Mouse (Mus musculus): ENCODE measurements around the gene Tlx2. TPM values are rescaled to one million over a fixed set of nuclear protein-coding genes. Genes with fewer than 3 reads are reported as not detected.

The Tlx2 gene
- polyA plus RNA-seq, 1 experiment from 2014 or later, result 0.49 TPM

- H3K4me3 ChIP-seq (ENCODE audit: low read length), result no peak overlapping the region
- WGBS, result 91% methylated on average over 2 of the region's 2 CpGs
- H3K27ac ChIP-seq (ENCODE audit: low read length), result no peak overlapping the region
- H3K4me2 ChIP-seq (replicated peaks; ENCODE audit: low read depth, low read length), result peak overlapping the region; percentile 24; the same call in 1 of the 2 replicates
- no peaks in the 10 kb centered on the region for H3K9me3 ChIP-seq (ENCODE audit: low read length)
- H3K4me1 ChIP-seq (ENCODE audit: insufficient read depth, low read length), result peaks cover 13% of the 10 kb centered on the region
- peaks cover 22% of the 10 kb centered on the region for H3K27me3 ChIP-seq (ENCODE audit: insufficient read depth, low read length)
- H3K9ac ChIP-seq (replicated peaks; ENCODE audit: low read length), result no peak overlapping the region
- peaks cover 18% of the 10 kb centered on the region; the same call in 1 of the 2 replicates for H3K36me3 ChIP-seq (ENCODE audit: insufficient read depth, low read length)
- no peak for ATAC-seq (ENCODE audit: low FRiP score, low TSS enrichment)
These were observed 11.4 kb downstream of the Tlx2 start for GRCm38 (mm10) chr6:83058725-83059124.

DNA sequence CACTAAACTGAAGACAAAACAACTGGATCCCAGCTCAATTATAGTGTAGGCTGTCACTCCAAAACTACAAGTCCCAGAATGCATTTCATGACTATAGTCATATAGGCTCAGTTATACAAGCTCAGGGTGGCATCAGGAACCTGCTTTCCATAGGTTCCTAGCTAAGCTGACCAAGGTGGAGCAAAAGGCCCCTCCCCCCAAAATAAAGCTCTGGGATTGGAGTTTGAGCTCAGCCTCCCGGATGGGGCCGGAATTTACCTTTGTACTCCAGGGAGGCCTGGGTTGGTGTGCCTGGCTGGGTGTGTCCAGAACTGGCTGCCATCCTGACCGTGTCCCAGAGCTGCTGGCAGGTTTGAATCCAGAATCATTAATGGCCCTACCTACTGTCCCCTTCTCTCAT is 12.3 kb downstream of the Tlx2 start, which contains the start of gene Dqx1:
Gene Dqx1, plus strand, starts transcription at position 55 of the 400 bp plus-strand sequence.
- H3K27me3 ChIP-seq (ENCODE audit: insufficient read depth, low read length), result peaks cover 13% of the 10 kb centered on the region
- peak within 1 kb of the TSS; percentile 25 for H3K4me3 ChIP-seq (ENCODE audit: low read length)
- peak within 1 kb of the TSS; percentile 33 for H3K9ac ChIP-seq (replicated peaks; ENCODE audit: low read length)
- H3K27ac ChIP-seq (ENCODE audit: low read length), result peak within 1 kb of the TSS; percentile 51; the same call in 1 of the 2 replicates
- peak; percentile 8; the same call in 1 of the 2 replicates for ATAC-seq (ENCODE audit: low FRiP score, low TSS enrichment)
- H3K36me3 ChIP-seq (ENCODE audit: insufficient read depth, low read length), result peaks cover 18% of the 10 kb centered on the region; the same call in 1 of the 2 replicates
- peaks cover 18% of the 10 kb centered on the region for H3K4me1 ChIP-seq (ENCODE audit: insufficient read depth, low read length)
- WGBS, result 60% methylated on average over 3 of the region's 3 CpGs
- no peaks in the 10 kb centered on the region for H3K9me3 ChIP-seq (ENCODE audit: low read length)
- peak within 1 kb of the TSS; percentile 24 for H3K4me2 ChIP-seq (replicated peaks; ENCODE audit: low read depth, low read length)

- Histone ChIP-seq H3K36me3 (ENCODE audit: insufficient read depth, low read length) (peaks cover 33% of the 10 kb centered on the region), H3K27ac (ENCODE audit: low read length) (peak within 1 kb of the TSS; percentile 87), H3K9me3 (ENCODE audit: low read length) (no peaks in the 10 kb centered on the region), H3K27me3 (ENCODE audit: insufficient read depth, low read length) (no peaks in the 10 kb centered on the region), H3K4me3 (ENCODE audit: low read length) (peak within 1 kb of the TSS; percentile 97), H3K9ac (replicated peaks; ENCODE audit: low read length) (peak within 1 kb of the TSS; percentile 94), H3K4me2 (replicated peaks; ENCODE audit: low read depth, low read length) (peak within 1 kb of the TSS; percentile 90), H3K4me1 (ENCODE audit: insufficient read depth, low read length) (peaks cover 20% of the 10 kb centered on the region)
- ATAC-seq (ENCODE audit: low FRiP score, low TSS enrichment), result peak; percentile 36
- WGBS, result under 1% methylated on average over 50 of the region's 50 CpGs
These were observed 15.1 kb downstream of the Tlx2 start, which contains the start of gene Htra2 for GRCm38 (mm10) chr6:83054871-83055431. Gene Htra2, minus strand, starts transcription at chr6:83055273.

DNA sequence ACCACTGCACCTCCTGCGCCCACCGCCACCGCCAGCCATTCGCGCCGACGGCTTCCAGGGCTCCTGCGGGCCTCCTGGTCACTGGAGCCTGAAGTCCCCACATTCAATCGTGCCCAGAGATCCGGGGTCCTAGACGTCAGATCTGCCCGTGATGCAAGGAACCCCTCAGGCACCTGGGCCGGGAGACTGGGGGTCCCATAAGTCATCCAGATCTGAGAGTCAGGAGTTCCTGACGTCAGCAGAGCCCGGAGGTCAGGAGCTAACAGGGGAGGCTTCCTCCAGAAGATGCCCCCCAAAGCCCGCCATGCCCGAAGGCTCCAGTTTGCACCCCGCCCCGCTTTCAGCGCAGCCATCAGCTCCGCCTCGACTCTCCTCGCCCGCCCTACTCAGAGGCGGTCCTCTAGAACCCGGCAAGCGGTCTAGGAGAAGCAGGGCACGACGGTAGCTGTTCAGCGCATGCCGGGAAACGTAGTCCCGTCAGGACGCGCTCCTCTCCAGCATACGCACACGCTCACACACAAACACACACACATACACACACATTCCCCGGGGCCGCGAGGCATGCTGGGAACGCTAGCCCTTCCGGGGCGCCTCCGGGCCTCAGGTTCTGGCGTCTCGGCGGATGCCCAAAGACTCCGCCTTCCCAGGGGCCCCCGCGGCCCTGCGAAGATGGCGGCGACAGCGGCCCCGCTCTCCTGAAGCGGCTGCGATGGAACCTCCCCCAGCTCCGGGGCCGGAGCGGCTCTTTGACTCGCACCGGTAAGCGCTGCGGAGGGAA is 15.8 kb downstream of the Tlx2 start, which contains the start of gene Aup1:
Gene Aup1, plus strand, starts transcription at position 448 of the 778 bp plus-strand sequence.
- WGBS, result under 1% methylated on average over 58 of the region's 64 CpGs

DNA sequence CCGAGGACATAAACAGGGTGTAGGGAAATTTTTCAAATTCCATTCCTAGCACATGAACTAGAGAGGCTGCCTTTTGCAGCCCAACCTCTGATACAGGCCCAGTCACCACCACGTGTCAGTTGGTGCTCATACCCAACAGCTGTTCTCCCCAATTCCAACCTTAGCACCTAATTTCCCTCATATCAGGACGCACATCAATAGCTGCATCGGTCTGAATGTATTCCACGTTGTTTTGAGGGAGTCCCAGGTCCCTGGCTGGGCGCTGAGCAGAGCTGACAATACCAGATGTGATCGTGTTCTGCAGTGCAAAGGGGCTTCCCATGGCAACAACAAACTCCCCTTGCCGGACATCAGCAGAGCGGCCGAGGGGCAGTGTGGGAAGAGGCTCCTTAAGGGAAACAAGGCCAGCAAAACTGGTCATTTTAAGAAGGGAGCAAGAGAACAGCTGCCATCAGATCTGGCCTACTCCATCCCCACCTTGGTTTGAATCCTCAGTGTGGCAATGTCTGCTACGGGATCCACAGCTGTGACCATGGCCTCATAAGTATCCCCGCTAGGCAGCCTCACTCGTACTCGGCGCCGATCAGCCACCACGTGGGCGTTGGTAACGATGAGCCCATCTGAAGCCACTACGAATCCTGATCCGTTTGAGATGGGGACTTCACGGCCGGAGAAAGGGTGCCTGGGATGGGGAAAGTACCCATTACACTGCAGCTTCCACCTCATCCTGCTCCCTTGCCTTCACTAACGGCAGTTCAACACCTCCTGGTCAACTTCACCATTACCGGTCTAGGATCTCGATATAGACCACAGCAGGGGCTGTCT is 16.7 kb downstream of the Tlx2 start:
- peaks cover 20% of the 10 kb centered on the region for H3K4me1 ChIP-seq (ENCODE audit: insufficient read depth, low read length)
- H3K4me3 ChIP-seq (ENCODE audit: low read length), result peak overlapping the region; percentile 97
- no peaks in the 10 kb centered on the region for H3K9me3 ChIP-seq (ENCODE audit: low read length)
- H3K27me3 ChIP-seq (ENCODE audit: insufficient read depth, low read length), result no peaks in the 10 kb centered on the region
- no peak; the same call in 1 of the 2 replicates for ATAC-seq (ENCODE audit: low FRiP score, low TSS enrichment)
- 1% methylated on average over 26 of the region's 26 CpGs for WGBS
- peak overlapping the region; percentile 94 for H3K9ac ChIP-seq (replicated peaks; ENCODE audit: low read length)
- peak overlapping the region; percentile 90 for H3K4me2 ChIP-seq (replicated peaks; ENCODE audit: low read depth, low read length)
- peaks cover 33% of the 10 kb centered on the region for H3K36me3 ChIP-seq (ENCODE audit: insufficient read depth, low read length)
- peak overlapping the region; percentile 87 for H3K27ac ChIP-seq (ENCODE audit: low read length)

More for the DNA sequence above, 15.8 kb downstream of the Tlx2 start, which contains the start of gene Aup1:
- peak within 1 kb of the TSS; percentile 87 for H3K27ac ChIP-seq (ENCODE audit: low read length)
- peak within 1 kb of the TSS; percentile 94 for H3K9ac ChIP-seq (replicated peaks; ENCODE audit: low read length)
- peak within 1 kb of the TSS; percentile 97 for H3K4me3 ChIP-seq (ENCODE audit: low read length)
- H3K36me3 ChIP-seq (ENCODE audit: insufficient read depth, low read length), result peaks cover 33% of the 10 kb centered on the region
- peak; percentile 97 for ATAC-seq (ENCODE audit: low FRiP score, low TSS enrichment)
- H3K27me3 ChIP-seq (ENCODE audit: insufficient read depth, low read length), result no peaks in the 10 kb centered on the region
- H3K4me2 ChIP-seq (replicated peaks; ENCODE audit: low read depth, low read length), result peak within 1 kb of the TSS; percentile 90
- peaks cover 20% of the 10 kb centered on the region for H3K4me1 ChIP-seq (ENCODE audit: insufficient read depth, low read length)
- H3K9me3 ChIP-seq (ENCODE audit: low read length), result no peaks in the 10 kb centered on the region

DNA sequence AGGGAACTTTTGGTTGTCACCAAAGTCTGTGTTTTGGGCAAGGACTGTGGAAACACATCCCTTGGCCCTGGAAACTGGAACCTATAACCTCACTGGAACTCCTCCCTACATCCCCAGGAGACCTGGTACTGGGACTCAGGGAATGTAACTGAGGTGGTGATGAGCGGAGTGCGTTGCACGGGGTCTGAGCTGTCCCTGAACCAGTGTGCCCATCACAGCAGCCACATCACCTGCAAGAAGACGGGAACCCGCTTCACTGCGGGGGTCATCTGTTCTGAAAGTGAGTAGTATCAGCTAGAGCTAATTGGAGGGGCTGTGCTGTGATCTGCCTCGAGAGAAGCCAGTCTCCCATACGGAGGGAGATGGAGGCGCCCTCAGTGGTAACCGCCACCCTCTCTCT is 20.7 kb downstream of the Tlx2 start:
- H3K9me3 ChIP-seq (ENCODE audit: low read length), result no peaks in the 10 kb centered on the region
- peaks cover 15% of the 10 kb centered on the region for H3K36me3 ChIP-seq (ENCODE audit: insufficient read depth, low read length)
- 73% methylated on average over 10 of the region's 10 CpGs for WGBS
- ATAC-seq (ENCODE audit: low FRiP score, low TSS enrichment), result no peak
- H3K4me2 ChIP-seq (replicated peaks; ENCODE audit: low read depth, low read length), result no peak overlapping the region
- H3K4me1 ChIP-seq (ENCODE audit: insufficient read depth, low read length), result peaks cover 10% of the 10 kb centered on the region
- no peak overlapping the region for H3K4me3 ChIP-seq (ENCODE audit: low read length)
- no peak overlapping the region for H3K9ac ChIP-seq (replicated peaks; ENCODE audit: low read length)
- no peaks in the 10 kb centered on the region for H3K27me3 ChIP-seq (ENCODE audit: insufficient read depth, low read length)
- H3K27ac ChIP-seq (ENCODE audit: low read length), result no peak overlapping the region

- ATAC-seq (ENCODE audit: low FRiP score, low TSS enrichment), result no peak
- no peak overlapping the region for H3K9ac ChIP-seq (replicated peaks; ENCODE audit: low read length)
- H3K4me2 ChIP-seq (replicated peaks; ENCODE audit: low read depth, low read length), result no peak overlapping the region
- no peak overlapping the region for H3K27ac ChIP-seq (ENCODE audit: low read length)
- H3K36me3 ChIP-seq (ENCODE audit: insufficient read depth, low read length), result no peaks in the 10 kb centered on the region
- H3K4me1 ChIP-seq (ENCODE audit: insufficient read depth, low read length), result no peaks in the 10 kb centered on the region
- H3K4me3 ChIP-seq (ENCODE audit: low read length), result no peak overlapping the region
- H3K27me3 ChIP-seq (ENCODE audit: insufficient read depth, low read length), result no peaks in the 10 kb centered on the region
- H3K9me3 ChIP-seq (ENCODE audit: low read length), result no peaks in the 10 kb centered on the region
- WGBS, result 76% methylated on average over 9 of the region's 9 CpGs
These were observed 25.4 kb downstream of the Tlx2 start for GRCm38 (mm10) chr6:83044742-83045141.

GRCm38 (mm10) chr6:83043993-83044392 is 26.1 kb downstream of the Tlx2 start:
- WGBS, result 91% methylated on average over 5 of the region's 5 CpGs
- no peaks in the 10 kb centered on the region for H3K27me3 ChIP-seq (ENCODE audit: insufficient read depth, low read length)
- no peak overlapping the region for H3K4me3 ChIP-seq (ENCODE audit: low read length)
- H3K4me1 ChIP-seq (ENCODE audit: insufficient read depth, low read length), result no peaks in the 10 kb centered on the region
- H3K4me2 ChIP-seq (replicated peaks; ENCODE audit: low read depth, low read length), result no peak overlapping the region
- no peak overlapping the region for H3K9ac ChIP-seq (replicated peaks; ENCODE audit: low read length)
- no peak overlapping the region for H3K27ac ChIP-seq (ENCODE audit: low read length)
- no peaks in the 10 kb centered on the region for H3K9me3 ChIP-seq (ENCODE audit: low read length)
- ATAC-seq (ENCODE audit: low FRiP score, low TSS enrichment), result no peak
- H3K36me3 ChIP-seq (ENCODE audit: insufficient read depth, low read length), result no peaks in the 10 kb centered on the region

DNA sequence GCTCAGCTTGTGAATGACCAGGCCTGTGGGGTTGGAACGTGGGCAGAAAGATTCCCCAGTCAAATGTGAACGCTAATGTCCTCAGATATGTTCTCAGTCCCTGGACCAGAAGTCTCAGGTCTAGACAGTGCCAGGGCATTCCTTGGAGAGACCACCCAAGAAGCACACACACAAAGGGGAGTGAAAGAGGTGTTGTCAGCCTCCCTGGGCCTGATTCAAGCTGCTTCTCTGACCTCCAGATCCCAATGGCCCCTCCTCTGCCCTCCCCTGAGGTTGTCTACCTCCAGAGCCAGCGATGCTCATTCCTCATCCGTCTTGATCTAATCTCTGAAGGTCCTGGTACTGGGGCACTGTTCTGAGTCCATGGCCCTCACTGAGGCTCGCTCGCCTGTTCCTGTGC is 26.5 kb downstream of the Tlx2 start:
- H3K4me3 ChIP-seq (ENCODE audit: low read length), result no peak overlapping the region
- H3K4me1 ChIP-seq (ENCODE audit: insufficient read depth, low read length), result peaks cover 4% of the 10 kb centered on the region
- no peak overlapping the region for H3K27ac ChIP-seq (ENCODE audit: low read length)
- ATAC-seq (ENCODE audit: low FRiP score, low TSS enrichment), result no peak
- 75% methylated on average over 6 of the region's 6 CpGs for WGBS
- H3K27me3 ChIP-seq (ENCODE audit: insufficient read depth, low read length), result no peaks in the 10 kb centered on the region
- H3K36me3 ChIP-seq (ENCODE audit: insufficient read depth, low read length), result no peaks in the 10 kb centered on the region
- H3K4me2 ChIP-seq (replicated peaks; ENCODE audit: low read depth, low read length), result no peak overlapping the region
- H3K9me3 ChIP-seq (ENCODE audit: low read length), result no peaks in the 10 kb centered on the region
- no peak overlapping the region for H3K9ac ChIP-seq (replicated peaks; ENCODE audit: low read length)

All from kidney, embryonic 16.5 days (tissue).